Mouse (Mus musculus): Measurements from ENCODE around the gene Otop3. TPM values are rescaled to one million over a fixed set of nuclear protein-coding genes. Genes with fewer than 3 reads are reported as not detected.

The Otop3 gene
- polyA plus RNA-seq, 1 experiment: not detected

DNA sequence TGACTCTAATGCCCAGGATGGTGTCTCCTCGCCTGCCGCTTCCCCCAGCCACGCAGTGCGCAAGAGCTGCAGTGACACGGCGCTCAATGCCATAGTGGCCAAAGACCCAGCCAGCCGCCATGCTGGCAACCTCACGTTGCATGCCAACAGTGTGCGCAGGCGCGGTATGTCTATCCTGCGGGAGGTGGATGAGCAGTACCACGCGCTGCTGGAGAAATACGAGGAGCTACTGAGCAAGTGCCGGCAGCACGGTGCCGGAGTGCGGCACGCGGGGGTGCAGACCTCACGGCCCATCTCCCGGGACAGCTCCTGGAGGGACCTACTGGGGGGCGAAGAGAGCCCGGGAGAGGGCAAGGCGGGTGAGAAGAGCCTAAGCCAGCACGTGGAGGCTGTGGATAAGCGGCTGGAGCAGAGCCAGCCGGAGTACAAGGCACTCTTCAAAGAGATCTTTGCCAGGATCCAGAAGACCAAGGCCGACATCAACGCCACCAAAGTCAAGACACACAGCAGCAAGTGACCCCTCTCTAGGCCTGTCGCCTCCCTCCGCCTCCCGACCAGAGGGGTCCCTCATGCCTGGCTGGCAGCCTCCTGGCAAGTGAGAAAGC lies 59.3 kb downstream of the Otop3 start:
- peaks cover 62% of the 10 kb centered on the region for H3K36me3 ChIP-seq (ENCODE audit: control insufficient read depth, insufficient read depth)
- peaks cover 6% of the 10 kb centered on the region for H3K79me3 ChIP-seq (ENCODE audit: low read depth)
- no peak overlapping the region for H3K4me3 ChIP-seq (ENCODE audit: insufficient read depth, poor library complexity, severe bottlenecking)
- no peak overlapping the region for H3ac ChIP-seq (ENCODE audit: control insufficient read depth, insufficient read length, low read depth)
- TF ChIP-seq CEBPB (IDR thresholded peaks at IDR 0.05; ENCODE audit: low read depth) (no peak), FOSL1 (IDR thresholded peaks at IDR 0.05; ENCODE audit: insufficient read depth, low read length, poor library complexity, severe bottlenecking) (no peak), MYOD1 (IDR thresholded peaks at IDR 0.05; ENCODE audit: control insufficient read depth, insufficient read length, low read depth) (no peak)
- no peaks in the 10 kb centered on the region for H3K27me3 ChIP-seq (ENCODE audit: control insufficient read depth, insufficient read depth, insufficient read length)
- H3K79me2 ChIP-seq (ENCODE audit: control insufficient read depth, insufficient read depth): peaks cover 6% of the 10 kb centered on the region

Other genes starting within 250 kb of the Otop3 start
- gene Rab37, start 243.3 kb upstream of the Otop3 start, polyA plus RNA-seq (2012; fragmentation: generic; extraction: Trizol): 0.07 TPM
- gene Cd300lf, start 200.7 kb upstream of the Otop3 start, polyA plus RNA-seq (2012; fragmentation: generic; extraction: Trizol): not detected
- gene Slc9a3r1, start 171.4 kb upstream of the Otop3 start, polyA plus RNA-seq (2012; fragmentation: generic; extraction: Trizol): 19.1 TPM
- gene Tmem104, start 147.2 kb upstream of the Otop3 start, polyA plus RNA-seq (2012; fragmentation: generic; extraction: Trizol): 6.6 TPM
- 9.1 TPM for gene Nat9, start 146.9 kb upstream of the Otop3 start, polyA plus RNA-seq (2012; fragmentation: generic; extraction: Trizol)
- gene Grin2c, start 67.5 kb upstream of the Otop3 start, polyA plus RNA-seq (2012; fragmentation: generic; extraction: Trizol): not detected
- gene Fdxr, start 57.7 kb upstream of the Otop3 start, polyA plus RNA-seq (2012; fragmentation: generic; extraction: Trizol): 10.7 TPM
- 0.21 TPM for gene Fads6, start 37.1 kb upstream of the Otop3 start, polyA plus RNA-seq (2012; fragmentation: generic; extraction: Trizol)
- not detected for gene Otop2, start 27.6 kb upstream of the Otop3 start, polyA plus RNA-seq (2012; fragmentation: generic; extraction: Trizol)
- 0.01 TPM for gene Ush1g, start 12.7 kb upstream of the Otop3 start, polyA plus RNA-seq (2012; fragmentation: generic; extraction: Trizol)
- 14.4 TPM for gene Hid1, start 33.0 kb downstream of the Otop3 start, polyA plus RNA-seq (2012; fragmentation: generic; extraction: Trizol)
- gene Cdr2l, start 47.2 kb downstream of the Otop3 start, polyA plus RNA-seq (2012; fragmentation: generic; extraction: Trizol): 23.2 TPM
- gene Mrpl58, start 69.0 kb downstream of the Otop3 start, polyA plus RNA-seq (2012; fragmentation: generic; extraction: Trizol): 186 TPM
- gene Atp5h, start 85.2 kb downstream of the Otop3 start, polyA plus RNA-seq (2012; fragmentation: generic; extraction: Trizol): 530 TPM
- 26.7 TPM for gene Kctd2, start 85.4 kb downstream of the Otop3 start, polyA plus RNA-seq (2012; fragmentation: generic; extraction: Trizol)
- not detected for gene Trim80, start 105.8 kb downstream of the Otop3 start, polyA plus RNA-seq (2012; fragmentation: generic; extraction: Trizol)
- 0.07 TPM for gene Slc16a5, start 127.7 kb downstream of the Otop3 start, polyA plus RNA-seq (2012; fragmentation: generic; extraction: Trizol)
- gene Armc7, start 140.9 kb downstream of the Otop3 start, polyA plus RNA-seq (2012; fragmentation: generic; extraction: Trizol): 5.4 TPM
- 109 TPM for gene Nt5c, start 157.1 kb downstream of the Otop3 start, polyA plus RNA-seq (2012; fragmentation: generic; extraction: Trizol)
- gene Jpt1, start 179.7 kb downstream of the Otop3 start, polyA plus RNA-seq (2012; fragmentation: generic; extraction: Trizol): 320 TPM
- 384 TPM for gene Sumo2, start 201.5 kb downstream of the Otop3 start, polyA plus RNA-seq (2012; fragmentation: generic; extraction: Trizol)
- 110 TPM for gene Nup85, start 229.7 kb downstream of the Otop3 start, polyA plus RNA-seq (2012; fragmentation: generic; extraction: Trizol)

Data from C2C12 (cell line).